ENCODE assay signal across 12 mouse cellular contexts in genomic region chr13:52323691-52324090, GRCm38 (mm10).
A peak's percentile ranks its signal among the peaks of the same experiment; 100 is the strongest.
DNase-seq lines count a peak whose midpoint lies in the region; ATAC-seq lines count a peak whose summit lies in the region.
"Had no signal": no experiment of that assay in that cellular context is flagged by ENCODE, and none has a peak within 500 bp of the region (broad histone marks: within the 10 kb centered on the region; RNA-seq: fewer than 3 reads in every experiment).

No protein-coding gene starts in this region.

- peak; percentile 14 for DNase-seq in adrenal gland, postnatal 14 days
- DNase-seq in adrenal gland, postnatal 25 days = no peak
- DNase-seq in heart, postnatal 4 days = peak; percentile 17
- DNase-seq in heart, postnatal 14 days = no peak
- no peak for DNase-seq in lung, postnatal 36 days
- peak; percentile 36 for DNase-seq in ovary, postnatal 14 days (ENCODE audit: low spot score)
- no peak for DNase-seq in thymus, adult 18-20 months
- DNase-seq: gastrocnemius, postnatal 36 days had no signal

- no peak overlapping the region for H3K9ac ChIP-seq in lung, embryonic 16.5 days (ENCODE audit: low read length)
- H3K9ac ChIP-seq: hindbrain, embryonic 14.5 days; kidney, embryonic 15.5 days; liver, embryonic 15.5 days had no signal

- no peaks in the 10 kb centered on the region for H3K36me3 ChIP-seq in lung, embryonic 16.5 days (ENCODE audit: control insufficient read depth, insufficient read depth, low read length)
- H3K36me3 ChIP-seq: kidney, embryonic 15.5 days; liver, embryonic 15.5 days had no signal

- H3K4me1 ChIP-seq in lung, embryonic 16.5 days (replicated peaks; ENCODE audit: control insufficient read depth, insufficient read depth, low read length) = no peaks in the 10 kb centered on the region
- H3K4me1 ChIP-seq: kidney, embryonic 15.5 days; liver, embryonic 15.5 days had no signal

- no peaks in the 10 kb centered on the region for H3K27me3 ChIP-seq in lung, embryonic 16.5 days (ENCODE audit: control insufficient read depth, insufficient read depth, low read depth, low read length)
- H3K27me3 ChIP-seq: kidney, embryonic 15.5 days; liver, embryonic 15.5 days had no signal

- intact Hi-C loops in heart, postnatal 14 days (cut with DNase I) = no loop called here

- peak overlapping the region; percentile 12; the same call in 1 of the 2 replicates for H3K27ac ChIP-seq in lung, embryonic 16.5 days (ENCODE audit: low read length)
- H3K27ac ChIP-seq: hindbrain, embryonic 14.5 days; kidney, embryonic 15.5 days; liver, embryonic 15.5 days had no signal

- no peak overlapping the region for H3K4me2 ChIP-seq in lung, embryonic 16.5 days (ENCODE audit: low read depth, low read length)
- H3K4me2 ChIP-seq: hindbrain, embryonic 14.5 days; kidney, embryonic 15.5 days; liver, embryonic 15.5 days had no signal

- ATAC-seq in lung, embryonic 16.5 days (ENCODE audit: low read depth) = no peak; the same call in 1 of the 2 replicates

- WGBS in lung, embryonic 16.5 days = 40% methylated on average over 3 of the region's 3 CpGs

- no peak overlapping the region for H3K4me3 ChIP-seq in lung, embryonic 16.5 days (ENCODE audit: low read length)
- H3K4me3 ChIP-seq: kidney, embryonic 15.5 days; liver, embryonic 15.5 days had no signal

- H3K9me3 ChIP-seq in lung, embryonic 16.5 days (ENCODE audit: control insufficient read depth, low read length) = no peaks in the 10 kb centered on the region
- H3K9me3 ChIP-seq: kidney, embryonic 15.5 days; liver, embryonic 15.5 days had no signal

Comparison
In these comparisons a context has a peak if more than half of its experiments do, and no peak if none do; other contexts are left out.
1. DNase-seq: peak in adrenal gland, postnatal 14 days (single experiment), heart, postnatal 4 days (single experiment) and ovary, postnatal 14 days (single experiment); none in adrenal gland, postnatal 25 days (single experiment), heart, postnatal 14 days (0 of 2), lung, postnatal 36 days (single experiment) and thymus, adult 18-20 months (0 of 2).